Mouse (Mus musculus): Measurements from ENCODE around the gene Zbtb22.
A peak's percentile ranks its signal among the peaks of the same experiment; 100 is the strongest.

The Zbtb22 gene

DNA sequence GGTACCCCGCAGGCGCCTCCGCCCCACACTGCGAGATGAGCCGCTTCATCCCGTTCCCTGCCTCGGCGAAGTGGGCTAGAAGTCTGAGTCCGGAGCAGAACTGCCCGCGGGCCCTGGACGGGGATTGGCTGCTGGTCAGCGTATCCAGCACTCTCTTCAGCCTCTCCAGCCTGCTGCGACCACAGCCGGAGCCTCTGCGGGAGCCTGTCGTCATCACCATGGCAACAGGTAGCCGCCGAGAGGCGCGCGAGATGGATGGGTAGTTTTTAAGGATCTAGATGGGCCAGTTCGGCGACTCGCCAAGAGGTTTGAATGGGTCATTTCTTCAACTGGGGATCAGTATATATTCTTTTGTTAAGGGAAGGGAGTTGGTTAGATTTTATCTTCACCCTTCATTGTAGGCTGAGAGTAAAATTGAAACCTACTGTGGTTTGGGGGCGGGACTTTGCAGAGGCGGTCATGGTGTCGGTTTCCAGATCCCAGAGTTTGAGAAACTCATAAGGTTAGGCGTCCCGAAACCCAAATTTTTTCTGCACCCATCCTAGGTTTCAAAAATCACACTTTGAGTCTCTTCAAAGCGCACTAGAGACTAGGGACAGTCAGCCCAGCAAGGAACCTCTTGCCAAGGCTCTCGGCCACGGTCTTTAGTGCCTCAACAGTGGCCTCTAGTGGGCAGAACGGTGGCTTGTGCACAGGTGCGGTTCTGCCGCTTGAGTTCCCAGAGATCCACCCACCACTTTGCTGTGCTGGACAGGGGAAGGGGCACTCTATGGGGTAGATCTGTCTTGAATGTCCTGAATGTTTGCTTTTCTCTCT is 4.8 kb downstream of the Zbtb22 start:
- DNase-seq (ENCODE audit: low read depth, low spot score), result peak; percentile 80

GRCm38 (mm10) chr17:33921361-33921760 is 5.7 kb downstream of the Zbtb22 start:
- no peak for DNase-seq (ENCODE audit: low read depth, low spot score)

GRCm38 (mm10) chr17:33924577-33925283 is 9.0 kb downstream of the Zbtb22 start:
- DNase-seq (ENCODE audit: low read depth, low spot score), result peak; percentile 61

- no peak for DNase-seq (ENCODE audit: low read depth, low spot score)
These were observed 9.9 kb downstream of the Zbtb22 start for GRCm38 (mm10) chr17:33925406-33926116.

- no peak for DNase-seq (ENCODE audit: low read depth, low spot score)
These were observed 10.7 kb downstream of the Zbtb22 start for GRCm38 (mm10) chr17:33926207-33926932.

- DNase-seq (ENCODE audit: low read depth, low spot score), result no peak
These were observed 12.7 kb downstream of the Zbtb22 start for GRCm38 (mm10) chr17:33928251-33928947.

GRCm38 (mm10) chr17:33929371-33930279 is 13.9 kb downstream of the Zbtb22 start, which contains the start of gene Rgl2:
Gene Rgl2 (plus strand): TSS chr17:33929543.
- peak; percentile 94 for DNase-seq (ENCODE audit: low read depth, low spot score)

DNA sequence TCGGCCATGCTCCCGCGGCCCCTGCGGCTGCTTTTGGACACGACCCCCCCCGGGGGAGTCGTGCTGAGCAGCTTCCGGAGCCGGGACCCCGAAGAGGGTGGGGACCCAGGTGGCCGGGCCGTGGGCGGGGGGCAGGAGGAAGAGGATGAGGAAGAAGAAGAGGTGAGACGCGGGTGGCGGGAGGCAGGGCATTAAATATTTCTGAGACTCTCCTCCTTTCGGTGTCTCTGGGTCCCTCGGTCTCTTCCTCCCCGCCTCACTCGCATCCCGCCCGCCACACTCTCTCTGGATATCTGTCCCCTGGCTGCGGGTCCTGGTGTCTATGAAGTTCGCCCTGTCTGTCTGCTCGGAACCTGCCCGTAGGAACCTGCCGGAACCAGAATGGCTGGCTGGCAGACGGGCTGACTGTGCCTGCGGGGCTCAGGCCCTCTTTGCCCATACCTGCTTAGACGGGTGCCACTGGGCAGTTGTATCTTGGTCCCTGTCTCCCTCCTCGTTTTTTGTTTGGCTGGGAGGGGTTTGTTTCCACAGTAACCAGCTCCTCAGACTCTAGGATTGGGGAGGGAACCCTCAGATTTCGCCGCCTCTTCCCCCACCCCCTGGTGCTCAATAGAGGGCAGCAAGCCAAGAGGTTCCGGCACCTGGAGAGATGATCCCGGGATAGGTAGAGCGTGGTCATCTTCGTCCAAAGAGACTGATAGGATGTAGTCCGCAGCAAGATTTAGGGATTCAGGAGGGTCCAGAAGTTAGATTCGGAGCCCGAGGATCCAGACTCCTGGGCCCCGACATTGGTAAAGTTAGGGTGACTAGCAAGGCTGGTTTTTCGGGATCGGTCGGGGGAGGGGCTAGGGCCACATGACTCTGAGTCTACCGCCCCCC is 14.8 kb downstream of the Zbtb22 start:
- no peak for DNase-seq (ENCODE audit: low read depth, low spot score)

DNA sequence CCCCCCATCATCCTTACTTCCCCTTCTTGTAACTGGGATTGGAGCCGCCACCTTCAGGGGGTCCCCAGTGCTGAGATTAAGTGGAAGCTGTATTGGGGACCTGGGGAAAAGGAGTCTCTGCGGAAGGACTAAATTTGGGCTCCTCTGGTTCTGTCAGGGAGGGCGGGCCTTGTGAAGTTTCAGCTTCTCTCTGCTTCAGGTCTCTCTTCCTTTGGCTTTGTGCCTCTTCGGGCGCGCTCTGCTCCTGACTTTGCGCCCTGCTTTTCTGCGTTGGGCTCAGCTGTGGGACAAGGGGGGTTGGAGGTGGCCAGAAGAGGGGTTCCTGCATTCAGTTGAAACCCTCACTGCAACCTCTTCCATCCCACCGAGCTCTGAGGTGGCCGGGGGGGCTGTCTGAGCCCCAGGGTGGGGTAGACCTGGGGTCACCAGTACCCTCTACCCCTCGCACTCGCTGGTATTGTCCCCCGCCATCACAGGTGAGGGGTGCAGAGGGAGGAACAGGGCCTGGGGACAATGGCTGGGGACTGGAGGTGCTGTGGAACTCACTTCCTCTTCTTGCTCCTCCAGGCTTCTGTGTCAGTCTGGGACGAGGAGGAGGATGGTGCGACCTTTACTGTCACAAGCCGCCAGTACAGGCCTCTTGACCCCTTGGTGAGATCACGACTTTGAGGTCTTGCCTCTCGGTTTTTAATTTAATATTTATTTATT is 15.6 kb downstream of the Zbtb22 start:
- DNase-seq (ENCODE audit: low read depth, low spot score), result no peak

DNA sequence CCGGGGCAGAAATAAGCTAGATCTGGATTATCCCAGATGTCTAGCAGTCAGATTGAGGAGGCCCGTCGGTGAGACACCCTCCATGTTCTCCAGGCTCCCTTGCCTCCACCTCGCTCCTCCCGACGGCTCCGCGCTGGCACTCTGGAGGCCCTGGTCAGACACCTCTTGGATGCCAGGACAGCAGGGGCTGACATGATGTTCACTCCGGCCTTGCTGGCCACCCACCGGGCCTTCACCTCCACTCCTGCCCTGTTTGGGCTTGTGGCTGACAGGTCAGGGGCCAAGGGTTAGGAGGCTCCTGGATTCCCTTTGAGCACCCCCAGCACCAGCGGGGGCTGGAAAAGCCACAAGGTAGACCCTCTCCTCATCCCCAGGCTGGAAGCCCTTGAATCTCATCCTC is 16.2 kb downstream of the Zbtb22 start:
- DNase-seq (ENCODE audit: low read depth, low spot score), result no peak

GRCm38 (mm10) chr17:33932448-33932847 is 16.7 kb downstream of the Zbtb22 start:
- DNase-seq (ENCODE audit: low read depth, low spot score), result no peak

GRCm38 (mm10) chr17:33932970-33933369 is 17.3 kb downstream of the Zbtb22 start:
- DNase-seq (ENCODE audit: low read depth, low spot score), result no peak

- no peak for DNase-seq (ENCODE audit: low read depth, low spot score)
These were observed 19.8 kb downstream of the Zbtb22 start for GRCm38 (mm10) chr17:33935422-33936055.

DNA sequence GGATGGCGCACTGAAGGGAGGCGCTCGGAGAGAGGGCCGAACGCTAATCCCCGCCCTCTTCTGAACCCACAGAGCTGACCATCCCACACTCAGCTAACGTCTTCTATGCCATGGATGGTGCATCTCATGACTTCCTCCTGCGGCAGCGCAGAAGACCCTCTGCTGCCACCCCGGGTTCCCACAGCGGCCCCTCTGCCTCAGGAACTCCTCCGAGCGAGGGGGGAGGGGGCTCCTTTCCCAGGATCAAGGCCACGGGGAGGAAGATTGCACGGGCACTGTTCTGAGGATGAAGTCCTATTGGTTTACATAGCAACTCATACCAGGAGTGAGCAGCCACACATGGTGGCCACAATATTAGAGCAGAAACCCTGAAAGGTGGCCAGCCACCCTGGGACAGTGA is 21.3 kb downstream of the Zbtb22 start:
- DNase-seq (ENCODE audit: low read depth, low spot score), result no peak

DNA sequence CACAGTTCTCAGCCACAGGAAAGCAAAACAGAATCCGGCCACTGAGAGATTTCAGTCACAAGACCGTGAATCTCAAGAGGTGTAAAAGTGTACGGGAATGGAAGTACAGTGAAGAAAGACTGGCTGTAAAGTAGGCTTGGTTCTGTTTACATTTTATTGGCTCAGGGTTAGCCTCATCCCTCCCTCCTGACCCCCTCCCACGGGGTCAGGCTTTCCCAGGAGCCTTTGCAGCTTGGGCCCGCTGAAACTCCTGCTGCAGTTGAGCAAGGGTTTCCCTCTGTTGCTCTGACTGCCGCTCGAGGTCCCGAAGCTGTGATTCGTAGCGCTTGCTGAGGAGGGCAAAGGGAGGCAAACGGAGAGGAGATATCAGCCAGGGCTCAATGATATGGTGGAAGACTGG is 23.1 kb downstream of the Zbtb22 start:
- no peak for DNase-seq (ENCODE audit: low read depth, low spot score)

- DNase-seq (ENCODE audit: low read depth, low spot score), result peak; percentile 90
These were observed 24.6 kb downstream of the Zbtb22 start, which contains the start of the genes Pfdn6 and Wdr46 for GRCm38 (mm10) chr17:33940206-33940805. Gene Pfdn6 (minus strand): TSS chr17:33940343. Gene Wdr46 (plus strand): TSS chr17:33940660.

DNA sequence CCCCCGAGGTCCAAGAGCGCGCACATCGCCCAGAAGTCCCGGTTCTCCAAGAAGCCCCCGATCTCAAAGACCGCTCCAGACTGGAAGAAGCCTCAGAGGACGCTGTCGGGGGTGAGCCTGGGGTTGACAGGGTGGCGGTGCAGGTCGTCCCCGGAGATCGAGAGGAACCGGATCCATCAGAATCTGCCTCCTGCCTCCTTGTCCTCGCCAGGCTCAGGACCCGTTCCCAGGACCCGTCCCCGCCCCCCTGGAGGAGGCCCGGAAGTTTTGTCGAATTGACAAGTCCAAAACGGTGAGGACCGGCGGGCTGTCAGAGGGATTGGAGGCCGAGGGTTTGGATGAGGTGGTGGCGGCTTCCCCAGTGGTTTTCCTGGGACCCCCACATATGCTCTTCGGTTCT is 25.3 kb downstream of the Zbtb22 start:
- DNase-seq (ENCODE audit: low read depth, low spot score), result no peak
